Mouse (Mus musculus) midbrain, embryonic 10.5 days (tissue): Measurements from ENCODE around the gene Ly6g6f. TPM values are rescaled to one million over a fixed set of nuclear protein-coding genes. Genes with fewer than 3 reads are reported as not detected.

Experiments
- DNase-seq: peaks from one replicate; pipeline ENCODE4 v3.0.0-alpha.2; 2017; ENCODE audit warnings: low spot score
- H3K27ac ChIP-seq: fragments of 300-500 bp; sonication (generic); replicated peaks from 2 replicates; pipeline ENCODE4 v1.5.1; 2016; ENCODE audit warnings: mild to moderate bottlenecking
- H3K27me3 ChIP-seq: fragments of 300-500 bp; sonication (generic); 2 replicates; pipeline ENCODE4 v1.6.1; 2016; ENCODE audit warnings: low read depth, mild to moderate bottlenecking; ENCODE audit not compliant: poor library complexity, severe bottlenecking
- H3K36me3 ChIP-seq: fragments of 300-500 bp; sonication (generic); 2 replicates; pipeline ENCODE4 v1.6.1; 2016; ENCODE audit warnings: mild to moderate bottlenecking, moderate library complexity
- H3K4me1 ChIP-seq: fragments of 300-500 bp; sonication (generic); 2 replicates; pipeline ENCODE4 v1.6.1; 2016
- H3K4me3 ChIP-seq: fragments of 300-500 bp; sonication (generic); 2 replicates; pipeline ENCODE4 v1.5.1; 2016; ENCODE audit warnings: mild to moderate bottlenecking, moderate library complexity
- H3K9me3 ChIP-seq: fragments of 300-500 bp; sonication (generic); replicated peaks from 2 replicates; pipeline ENCODE4 v1.6.1; 2016; ENCODE audit warnings: mild to moderate bottlenecking
- WGBS: fragments of 180-500 bp; shearing (Covaris S2); methylation state at CpG from one replicate; pipeline ENCODE4 v1.1.7; 2016; 5-methylcytosine and 5-hydroxymethylcytosine counted together
- polyA plus RNA-seq: library from polyadenylated mRNA; unstranded; fragments of >200 nt; fragmentation: Nextera tagmentation; extraction: Ambion mirVana; gene quantifications from 2 replicates; pipeline ENCODE4 v1.2.1, GENCODE M21; 2016

Gene Ly6g6f
- polyA plus RNA-seq, 1 experiment from 2014 or later: 0.70 TPM

DNA sequence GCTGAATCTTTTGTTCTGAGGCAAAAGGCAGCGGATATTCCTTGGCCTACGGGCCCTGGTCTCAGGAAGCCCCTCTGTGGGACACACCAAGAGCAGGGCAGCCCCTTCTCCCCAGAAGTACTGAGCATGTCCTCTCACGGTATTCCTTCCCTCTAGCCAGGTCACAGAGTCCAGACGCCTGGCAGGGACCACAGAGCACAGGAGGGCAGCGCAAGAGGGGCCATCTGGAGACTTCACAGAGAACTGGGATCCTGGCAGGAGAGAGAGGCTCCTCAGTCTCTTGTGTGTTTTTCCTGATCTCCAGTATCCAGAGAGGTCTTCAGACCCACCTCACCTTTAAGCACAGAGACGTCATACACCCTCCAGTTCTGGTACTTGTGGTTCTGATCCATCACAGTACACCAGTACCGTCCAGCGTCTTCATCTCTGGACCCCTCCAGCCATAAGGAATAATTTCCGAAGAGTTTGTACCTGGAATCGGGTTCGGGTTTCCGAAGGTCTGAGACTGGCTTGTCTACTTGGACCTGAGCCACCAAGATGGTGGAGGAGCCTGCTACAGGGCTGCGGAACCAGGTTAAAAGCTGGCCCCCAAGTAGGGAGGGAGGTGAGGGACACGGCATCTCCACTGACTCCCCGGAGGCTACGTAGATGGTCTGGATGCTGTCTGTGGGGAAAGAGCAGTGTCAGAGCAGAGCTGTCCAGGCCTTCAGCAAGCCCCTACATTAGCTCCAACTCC, 2.4 kb downstream of the Ly6g6f start:
- WGBS: 90% methylated on average over 16 of the region's 16 CpGs
- Histone ChIP-seq H3K27ac (no peak overlapping the region), H3K4me1 (peaks cover 6% of the 10 kb centered on the region), H3K9me3 (no peaks in the 10 kb centered on the region), H3K4me3 (no peak overlapping the region), H3K36me3 (no peaks in the 10 kb centered on the region), H3K27me3 (peaks cover 11% of the 10 kb centered on the region; the same call in 1 of the 2 replicates)
- DNase-seq: no peak

DNA sequence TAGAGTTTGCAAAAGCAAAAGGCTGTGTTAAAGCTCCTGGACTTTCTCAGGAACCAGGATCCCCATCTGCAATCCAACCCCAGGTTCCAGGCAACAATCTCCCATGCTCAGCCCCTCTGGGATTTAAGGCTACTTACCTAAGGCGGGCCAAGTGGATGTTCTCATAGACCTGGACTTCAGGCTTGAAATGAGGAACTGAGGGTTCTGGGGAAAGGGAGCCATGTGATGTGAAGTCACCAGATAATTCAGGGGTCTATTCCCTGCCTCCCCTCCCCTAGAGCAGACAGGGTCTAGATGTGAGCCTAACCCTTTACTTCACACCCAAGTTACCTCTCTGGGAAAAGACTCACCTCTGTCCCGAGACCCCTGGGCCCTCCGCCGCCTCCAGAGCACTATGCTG, 4.7 kb downstream of the Ly6g6f start:
- H3K27me3 ChIP-seq: peaks cover 23% of the 10 kb centered on the region
- no peaks in the 10 kb centered on the region for H3K9me3 ChIP-seq
- H3K27ac ChIP-seq: no peak overlapping the region
- H3K4me3 ChIP-seq: no peak overlapping the region
- H3K36me3 ChIP-seq: no peaks in the 10 kb centered on the region
- DNase-seq: no peak
- H3K4me1 ChIP-seq: peaks cover 28% of the 10 kb centered on the region
- WGBS: 79% methylated on average over 4 of the region's 4 CpGs

DNA sequence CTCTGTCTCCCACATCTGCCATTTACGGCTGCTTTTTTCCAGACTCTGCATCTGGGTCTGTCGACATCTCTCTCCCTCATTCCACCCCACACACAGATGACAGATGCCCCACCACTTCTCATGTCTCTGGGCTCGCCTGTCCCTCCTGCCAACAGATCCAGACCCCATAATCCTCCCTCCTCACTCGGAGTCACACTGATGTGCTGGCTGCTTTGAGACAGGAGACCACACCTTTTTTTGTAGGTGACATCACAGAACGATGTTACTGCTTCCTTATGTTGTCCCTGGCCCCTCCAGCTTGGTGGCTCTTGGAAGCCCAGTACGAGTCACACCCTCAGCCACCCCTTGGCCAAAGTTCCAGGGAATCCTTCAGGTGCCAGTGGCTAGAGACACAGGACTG, 5.2 kb downstream of the Ly6g6f start:
- H3K27me3 ChIP-seq: peaks cover 23% of the 10 kb centered on the region
- H3K36me3 ChIP-seq: no peaks in the 10 kb centered on the region
- WGBS: 75% methylated on average over 6 of the region's 6 CpGs
- H3K9me3 ChIP-seq: no peaks in the 10 kb centered on the region
- DNase-seq: no peak
- no peak overlapping the region for H3K27ac ChIP-seq
- peaks cover 28% of the 10 kb centered on the region for H3K4me1 ChIP-seq
- H3K4me3 ChIP-seq: no peak overlapping the region

DNA sequence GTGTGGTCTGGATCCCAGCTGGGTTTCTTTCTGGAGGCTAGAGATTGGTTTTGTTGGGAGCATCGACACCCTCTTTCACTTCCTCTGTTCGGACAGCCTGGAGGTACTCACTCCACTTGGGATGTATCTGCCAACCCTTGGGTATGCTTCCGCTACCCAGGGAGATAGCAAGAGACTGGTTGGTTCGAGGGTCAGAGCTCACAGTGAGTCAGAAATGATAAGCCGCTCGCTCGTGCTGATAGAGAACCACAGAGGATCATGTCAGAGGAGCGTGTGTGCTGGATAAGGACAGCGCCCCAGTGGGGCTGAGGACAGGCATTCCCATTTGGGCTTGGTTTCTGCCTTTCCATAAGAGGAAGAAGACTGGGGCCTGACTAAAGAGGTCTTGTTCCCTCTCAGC, 5.6 kb downstream of the Ly6g6f start:
- Histone ChIP-seq H3K27me3 (peaks cover 23% of the 10 kb centered on the region), H3K9me3 (no peaks in the 10 kb centered on the region), H3K36me3 (no peaks in the 10 kb centered on the region), H3K27ac (no peak overlapping the region), H3K4me3 (no peak overlapping the region), H3K4me1 (peaks cover 28% of the 10 kb centered on the region)
- WGBS: 69% methylated on average over 9 of the region's 9 CpGs
- DNase-seq: no peak

DNA sequence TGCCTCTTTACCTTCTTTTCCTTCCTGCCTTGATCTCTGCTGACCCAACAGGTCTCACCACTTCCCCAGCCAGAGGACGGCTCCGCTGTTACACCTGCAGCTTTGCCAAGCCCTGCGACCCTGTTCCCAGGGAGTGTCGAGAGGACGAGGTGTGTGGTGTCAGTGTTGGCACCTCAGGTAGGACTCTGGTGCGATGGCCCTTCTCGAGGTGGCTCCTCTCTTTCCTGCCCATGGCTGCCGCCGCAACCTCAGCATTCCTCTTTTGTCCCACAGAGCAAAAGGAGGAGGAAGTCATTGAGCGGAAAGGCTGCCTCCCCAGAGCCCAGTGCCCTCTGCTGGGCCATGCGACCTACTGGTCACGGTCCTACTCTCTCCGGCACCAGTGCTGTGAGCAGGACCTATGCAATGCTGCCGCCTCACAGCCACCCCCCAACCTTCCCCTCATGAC, 7.6 kb downstream of the Ly6g6f start, which contains the start of gene Ly6g6d:
Gene Ly6g6d, minus strand, starts transcription at position 280 of the 448 bp plus-strand sequence.
- H3K9me3 ChIP-seq: no peaks in the 10 kb centered on the region
- H3K4me1 ChIP-seq: peaks cover 28% of the 10 kb centered on the region
- H3K36me3 ChIP-seq: no peaks in the 10 kb centered on the region
- WGBS: 10% methylated on average over 14 of the region's 14 CpGs
- H3K27ac ChIP-seq: peak within 1 kb of the TSS; percentile 79
- peaks cover 23% of the 10 kb centered on the region for H3K27me3 ChIP-seq
- H3K4me3 ChIP-seq: peak within 1 kb of the TSS; percentile 45
- DNase-seq: peak; percentile 63

DNA sequence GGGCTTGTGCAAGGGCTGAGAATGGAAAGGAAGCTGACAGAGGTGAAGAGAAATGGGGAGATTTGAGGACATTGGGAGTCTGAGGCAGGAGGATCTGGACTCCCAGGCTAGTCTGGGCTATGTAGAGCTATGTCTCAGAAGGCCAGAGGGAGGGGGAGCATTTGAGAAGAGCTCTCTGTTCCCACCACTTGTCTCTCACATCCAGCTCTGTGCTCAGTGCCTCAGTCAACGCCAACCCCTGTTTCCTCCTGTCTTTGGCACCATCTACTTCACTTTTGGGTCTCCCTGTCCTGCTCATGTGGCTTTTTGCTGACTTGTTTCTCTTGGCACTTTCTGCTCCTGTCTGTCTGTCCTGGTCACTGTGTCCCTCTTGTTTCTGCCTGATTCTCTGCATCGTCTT, 8.1 kb downstream of the Ly6g6f start:
- Histone ChIP-seq H3K36me3 (no peaks in the 10 kb centered on the region), H3K9me3 (no peaks in the 10 kb centered on the region), H3K27ac (peak overlapping the region; percentile 79), H3K27me3 (peaks cover 23% of the 10 kb centered on the region), H3K4me3 (peak overlapping the region; percentile 45), H3K4me1 (peaks cover 28% of the 10 kb centered on the region)
- WGBS: 55% methylated on average over 2 of the region's 2 CpGs
- DNase-seq: no peak

DNA sequence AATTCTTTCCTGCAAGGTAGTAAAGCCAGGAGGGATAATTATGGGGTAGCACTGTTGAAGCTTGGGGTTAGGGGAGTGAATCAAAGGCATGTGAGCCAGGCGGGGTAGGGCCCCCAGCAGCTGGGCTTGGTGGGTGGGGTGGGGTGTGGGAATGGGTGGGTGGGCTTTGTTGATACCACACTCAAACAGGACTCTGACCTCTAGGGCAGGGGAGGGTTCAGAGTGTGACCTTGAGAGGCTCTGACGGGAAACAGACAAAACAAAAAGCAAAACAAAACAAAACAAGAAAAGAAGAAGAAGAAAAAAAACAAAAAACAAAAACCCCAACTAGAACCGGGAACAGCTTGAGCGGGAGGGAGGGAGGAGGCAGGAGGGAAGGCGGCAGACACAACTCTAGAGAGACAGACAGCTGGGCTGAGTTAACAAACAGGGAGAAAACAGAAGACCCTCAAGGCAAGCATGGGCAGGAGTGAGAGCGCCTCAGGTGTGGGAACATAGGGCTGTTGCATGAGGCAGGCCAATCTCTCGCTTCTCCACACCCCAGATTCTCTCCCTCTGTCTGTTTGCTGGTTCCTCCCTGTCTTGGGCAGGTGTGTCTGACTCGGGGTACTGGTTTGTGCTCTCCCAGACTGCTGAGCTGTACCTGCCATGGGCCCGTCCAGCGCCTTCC, 8.8 kb downstream of the Ly6g6f start, which contains the start of gene Ly6g6e:
Gene Ly6g6e, plus strand, starts transcription at position 396 of the 670 bp plus-strand sequence.
- no peaks in the 10 kb centered on the region for H3K9me3 ChIP-seq
- H3K4me1 ChIP-seq: peaks cover 28% of the 10 kb centered on the region
- H3K4me3 ChIP-seq: peak within 1 kb of the TSS; percentile 45
- peaks cover 23% of the 10 kb centered on the region for H3K27me3 ChIP-seq
- no peak for DNase-seq
- WGBS: 36% methylated on average over 10 of the region's 10 CpGs
- H3K27ac ChIP-seq: peak within 1 kb of the TSS; percentile 79
- no peaks in the 10 kb centered on the region for H3K36me3 ChIP-seq

DNA sequence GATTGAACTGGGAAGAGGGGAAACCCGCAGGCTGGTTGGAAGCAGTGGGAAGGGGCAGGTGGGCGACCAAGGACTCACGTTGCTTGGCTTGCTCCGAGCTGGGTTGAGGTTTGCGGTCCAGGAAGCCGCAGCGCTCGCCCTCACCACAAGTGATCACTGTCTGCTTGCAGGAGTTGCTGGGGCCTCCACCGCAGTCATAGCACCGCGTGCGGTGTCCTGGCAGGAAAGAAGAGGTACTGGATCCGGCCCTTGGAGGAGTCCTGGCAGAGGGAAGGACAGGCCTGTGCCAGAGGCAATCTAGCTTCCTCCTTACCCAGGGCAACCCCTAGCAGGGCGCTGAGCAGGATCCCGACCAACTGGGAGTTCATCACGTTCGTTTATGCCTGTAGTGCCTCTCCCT, 11.3 kb downstream of the Ly6g6f start:
- H3K9me3 ChIP-seq: no peaks in the 10 kb centered on the region
- no peaks in the 10 kb centered on the region for H3K36me3 ChIP-seq
- no peak overlapping the region for H3K4me3 ChIP-seq
- peaks cover 28% of the 10 kb centered on the region for H3K4me1 ChIP-seq
- 68% methylated on average over 17 of the region's 17 CpGs for WGBS
- peak overlapping the region; percentile 14; the same call in 1 of the 2 replicates for H3K27ac ChIP-seq
- peaks cover 23% of the 10 kb centered on the region for H3K27me3 ChIP-seq
- no peak for DNase-seq

DNA sequence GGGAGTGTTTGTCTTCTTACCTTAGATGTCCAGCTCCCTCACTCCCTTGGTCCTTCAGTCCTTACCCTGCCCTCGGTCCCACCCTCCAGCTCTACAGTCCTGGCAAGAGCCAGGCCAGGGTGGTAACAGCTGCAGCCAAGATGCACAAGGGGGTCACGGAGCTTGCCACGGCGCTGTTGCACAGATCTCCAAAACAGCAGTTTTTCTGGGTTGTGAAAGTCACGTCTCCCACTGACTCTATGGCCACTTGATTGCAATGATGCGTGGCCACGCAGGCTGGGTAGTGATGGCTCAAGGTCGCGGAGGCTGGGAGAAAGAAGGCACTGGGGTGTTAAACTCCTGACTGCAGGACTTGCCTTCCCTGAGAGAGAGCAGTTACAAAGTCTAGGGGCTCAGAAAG, 14.0 kb downstream of the Ly6g6f start:
- Histone ChIP-seq H3K27me3 (peaks cover 26% of the 10 kb centered on the region), H3K4me1 (peaks cover 9% of the 10 kb centered on the region), H3K36me3 (no peaks in the 10 kb centered on the region), H3K9me3 (no peaks in the 10 kb centered on the region), H3K4me3 (no peak overlapping the region), H3K27ac (no peak overlapping the region)
- no peak for DNase-seq
- 87% methylated on average over 9 of the region's 9 CpGs for WGBS

DNA sequence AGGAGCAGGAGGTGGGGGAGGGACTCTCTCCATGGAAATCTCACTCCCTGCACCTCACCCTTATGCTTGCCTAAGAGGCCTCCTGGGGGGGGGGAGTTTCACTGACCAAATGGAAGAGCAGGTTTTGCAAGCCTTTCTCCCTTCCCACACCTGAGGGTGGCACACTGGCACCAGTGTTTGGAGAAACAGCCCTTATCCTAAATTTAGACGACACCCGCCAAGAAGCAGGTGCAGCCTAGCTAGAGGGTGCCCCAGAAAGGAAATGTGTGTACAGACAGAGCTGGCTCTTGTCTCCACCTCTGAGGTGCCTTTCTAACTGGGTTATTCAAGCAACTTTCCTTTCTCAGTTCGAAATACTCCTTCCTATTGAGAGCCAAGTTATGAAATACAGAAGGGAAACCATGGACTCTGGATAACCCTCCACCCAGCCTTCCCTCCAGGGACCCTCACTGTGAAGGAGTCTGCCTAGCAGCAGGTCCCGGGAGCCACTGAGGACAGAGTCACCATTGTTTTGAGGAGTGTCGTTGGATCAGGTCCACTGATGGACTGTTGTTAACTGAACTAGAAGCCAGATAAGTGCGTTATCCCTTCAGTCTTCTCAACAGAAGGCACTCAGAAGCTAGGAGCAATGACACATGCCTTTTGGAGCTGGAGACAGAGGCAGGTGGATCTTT, 14.7 kb downstream of the Ly6g6f start:
- no peak overlapping the region for H3K4me3 ChIP-seq
- no peaks in the 10 kb centered on the region for H3K36me3 ChIP-seq
- DNase-seq: no peak
- 68% methylated on average over 6 of the region's 6 CpGs for WGBS
- H3K27me3 ChIP-seq: peaks cover 34% of the 10 kb centered on the region
- H3K9me3 ChIP-seq: no peaks in the 10 kb centered on the region
- no peak overlapping the region for H3K27ac ChIP-seq
- peaks cover 7% of the 10 kb centered on the region for H3K4me1 ChIP-seq

DNA sequence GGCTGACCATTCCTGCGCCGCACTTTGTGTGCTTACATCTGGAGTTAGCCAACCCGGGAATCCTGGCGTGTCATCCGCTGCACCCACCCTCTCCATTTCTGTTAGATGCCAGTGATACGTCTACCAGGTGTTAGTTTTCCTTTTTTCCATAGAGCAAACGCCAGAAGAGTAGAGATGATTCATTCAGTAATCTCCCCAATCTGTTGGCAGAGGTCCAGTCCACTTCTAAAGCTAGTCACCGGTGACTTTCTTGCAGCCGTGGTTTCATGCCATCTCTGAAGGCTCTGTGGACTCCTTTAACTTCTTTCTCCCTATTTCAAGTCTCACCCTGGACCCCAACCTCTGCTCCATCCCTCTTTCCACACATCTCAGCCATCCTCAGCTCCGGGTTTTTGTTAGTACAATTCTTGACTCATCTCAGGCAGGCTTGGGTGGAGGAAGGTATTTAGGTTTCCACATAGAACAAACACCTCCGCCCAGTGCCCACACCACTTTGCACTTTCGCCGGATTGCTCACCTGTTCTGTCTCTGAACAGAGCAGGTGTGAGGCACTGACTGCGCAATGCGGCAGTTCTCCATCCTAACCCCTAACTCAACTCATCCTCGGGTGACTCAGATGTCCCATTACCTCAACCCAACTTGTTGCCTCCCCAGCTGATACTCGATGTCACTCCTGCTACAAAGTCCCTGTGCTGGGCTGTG, 17.0 kb downstream of the Ly6g6f start:
- Histone ChIP-seq H3K27me3 (peaks cover 57% of the 10 kb centered on the region), H3K4me1 (peaks cover 29% of the 10 kb centered on the region), H3K9me3 (no peaks in the 10 kb centered on the region), H3K4me3 (no peak overlapping the region), H3K27ac (no peak overlapping the region), H3K36me3 (peaks cover 4% of the 10 kb centered on the region; the same call in 1 of the 2 replicates)
- WGBS: 87% methylated on average over 17 of the region's 17 CpGs
- DNase-seq: no peak

DNA sequence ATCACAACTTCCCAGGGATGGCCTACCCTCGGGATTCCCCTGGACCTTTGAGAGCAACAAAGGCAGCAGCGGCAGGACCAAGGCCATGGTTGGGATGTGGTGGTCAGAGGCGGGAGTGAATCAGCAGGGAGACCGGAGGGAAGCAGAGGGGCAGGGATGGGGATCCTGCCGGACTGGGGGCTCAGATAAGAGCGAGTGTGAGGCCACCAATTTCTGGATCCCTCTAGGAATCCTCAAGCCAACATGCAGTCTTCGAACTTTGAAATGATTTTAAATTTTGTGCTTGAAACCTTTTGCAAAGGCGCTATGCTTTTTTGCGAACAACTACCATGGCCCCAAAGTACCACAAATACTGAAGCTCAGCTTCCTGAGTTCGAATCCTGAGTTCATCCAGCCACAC, 19.3 kb downstream of the Ly6g6f start, which contains the start of gene Mpig6b:
Gene Mpig6b, minus strand, starts transcription at position 101 of the 400 bp plus-strand sequence.
- Histone ChIP-seq H3K4me1 (peaks cover 33% of the 10 kb centered on the region), H3K27me3 (peaks cover 74% of the 10 kb centered on the region), H3K27ac (peak within 1 kb of the TSS; percentile 70), H3K4me3 (peak within 1 kb of the TSS; percentile 52), H3K36me3 (peaks cover 26% of the 10 kb centered on the region), H3K9me3 (no peaks in the 10 kb centered on the region)
- WGBS: 41% methylated on average over 10 of the region's 10 CpGs
- no peak for DNase-seq
